Mouse (Mus musculus) naive thymus-derived CD4-positive, alpha-beta T cell, adult 2 months (primary cell): ENCODE measurements around the gene Phactr1.

ENCODE experiments used
- DNase-seq: peaks from one replicate; pipeline ENCODE4 v3.0.0-alpha.2; 2011; ENCODE audit warnings: low read depth

Gene Phactr1

GRCm38 (mm10) chr13:43131741-43132191, 451.3 kb downstream of the Phactr1 start:
- no peak for DNase-seq

GRCm38 (mm10) chr13:43132859-43133258, 452.4 kb downstream of the Phactr1 start:
- DNase-seq = no peak

DNA sequence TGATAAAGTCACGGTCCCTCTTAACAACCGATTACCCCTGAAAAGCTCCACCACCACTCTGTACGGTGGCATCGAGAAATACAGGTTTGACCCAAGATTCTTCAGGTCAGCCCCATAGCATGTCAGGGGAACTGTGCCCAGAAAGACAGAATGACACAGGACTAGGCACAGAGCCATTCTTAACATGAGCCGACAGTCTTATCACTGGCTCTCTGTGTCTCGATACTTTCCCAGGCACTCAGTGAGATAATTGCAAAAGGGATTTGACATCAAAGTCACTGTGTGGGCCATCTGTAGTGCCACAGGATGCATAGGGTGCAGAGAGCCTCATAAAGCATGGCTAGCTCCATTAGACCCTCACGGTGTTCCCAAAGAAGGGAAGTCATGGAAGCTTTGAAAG, 453.0 kb downstream of the Phactr1 start:
- DNase-seq = no peak

DNA sequence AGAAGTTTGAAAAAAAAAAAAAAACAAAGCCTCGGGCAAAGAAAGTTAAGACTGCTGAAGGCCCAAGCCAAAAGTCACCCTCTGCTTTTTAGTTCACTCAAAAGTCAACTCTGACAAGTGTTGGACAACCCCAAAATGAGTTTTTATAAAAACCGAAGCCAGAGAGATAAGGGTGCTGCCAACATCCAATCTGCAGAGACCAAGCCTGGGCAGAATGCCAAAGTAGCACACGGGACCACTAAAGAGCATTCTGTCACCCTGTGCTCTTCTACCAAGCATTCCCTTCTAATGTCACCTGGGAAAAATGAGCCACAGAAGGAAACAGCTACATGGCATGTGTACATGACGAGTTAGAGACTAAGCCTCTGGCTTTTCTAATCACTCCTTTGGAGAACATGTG, 454.0 kb downstream of the Phactr1 start:
- no peak for DNase-seq

DNA sequence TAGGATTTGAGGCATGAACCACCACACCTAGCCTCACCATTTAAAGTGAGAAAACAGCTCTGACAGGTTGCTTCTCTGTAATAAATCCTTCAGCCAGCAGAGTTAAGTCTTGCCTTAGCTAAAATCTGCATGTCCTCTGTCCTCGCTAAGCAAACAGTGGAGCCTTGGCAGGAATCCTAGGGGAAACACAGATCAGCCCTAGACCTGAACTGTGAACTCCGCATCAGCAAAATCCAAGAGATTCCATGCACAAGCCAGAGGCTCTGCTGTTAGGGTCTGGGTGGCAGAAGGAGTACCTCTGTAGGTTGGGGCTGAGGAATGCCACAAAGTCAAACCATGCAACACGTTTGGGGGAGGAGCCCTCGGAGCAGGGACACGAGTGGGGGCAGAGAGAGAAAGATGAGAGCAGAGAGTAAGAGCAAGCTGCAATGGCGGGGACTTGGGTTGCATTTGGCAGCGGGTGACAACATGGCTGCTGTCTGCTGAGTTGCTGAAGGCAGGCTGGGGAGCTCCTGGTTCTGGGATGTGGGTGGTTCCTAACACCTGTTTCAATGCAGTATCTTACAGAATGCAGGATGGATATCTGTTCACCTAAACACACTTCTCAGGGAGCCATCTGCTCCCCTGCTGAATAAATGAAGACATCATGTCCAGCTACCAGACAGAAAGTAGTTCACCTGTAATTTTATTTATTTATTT, 464.4 kb downstream of the Phactr1 start:
- DNase-seq = no peak

DNA sequence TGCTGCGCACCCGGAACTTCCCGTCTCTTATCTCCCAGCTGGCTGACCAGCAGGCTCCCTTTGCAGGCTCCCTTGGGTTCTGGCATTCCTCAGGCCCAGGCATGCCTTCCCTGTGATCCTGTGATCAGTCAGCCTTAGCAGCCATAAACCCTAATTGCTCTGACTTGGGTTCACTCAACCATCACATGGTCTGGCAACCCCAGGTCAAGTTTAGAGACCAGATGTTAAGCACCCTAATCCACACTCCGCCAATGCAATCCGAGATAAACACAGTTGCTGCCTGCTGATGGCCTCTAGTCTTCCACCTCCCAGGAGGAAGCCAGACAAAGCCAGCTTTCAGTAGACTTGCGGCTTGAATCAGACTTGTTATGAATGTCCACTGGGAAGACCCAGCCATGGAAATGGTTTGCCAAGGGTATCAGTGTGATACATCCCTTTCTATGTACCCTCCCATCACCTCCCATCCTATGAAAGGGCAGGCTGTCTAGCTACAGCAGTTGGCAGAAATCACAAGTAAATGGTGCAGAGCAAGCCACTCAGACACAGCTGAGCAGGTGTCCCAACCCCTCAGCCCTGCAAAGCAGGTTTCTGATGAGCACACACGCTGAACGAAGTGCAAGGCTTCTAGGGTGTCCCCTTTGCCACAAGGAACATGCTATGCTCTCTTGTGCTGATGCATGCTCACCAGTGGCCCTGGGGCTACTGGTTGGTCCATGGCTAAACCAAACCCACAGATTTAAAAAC, 466.3 kb downstream of the Phactr1 start:
- DNase-seq = no peak

- no peak for DNase-seq
Observed at GRCm38 (mm10) chr13:43148692-43149091, 468.3 kb downstream of the Phactr1 start.

GRCm38 (mm10) chr13:43149661-43150060, 469.2 kb downstream of the Phactr1 start:
- no peak for DNase-seq

DNA sequence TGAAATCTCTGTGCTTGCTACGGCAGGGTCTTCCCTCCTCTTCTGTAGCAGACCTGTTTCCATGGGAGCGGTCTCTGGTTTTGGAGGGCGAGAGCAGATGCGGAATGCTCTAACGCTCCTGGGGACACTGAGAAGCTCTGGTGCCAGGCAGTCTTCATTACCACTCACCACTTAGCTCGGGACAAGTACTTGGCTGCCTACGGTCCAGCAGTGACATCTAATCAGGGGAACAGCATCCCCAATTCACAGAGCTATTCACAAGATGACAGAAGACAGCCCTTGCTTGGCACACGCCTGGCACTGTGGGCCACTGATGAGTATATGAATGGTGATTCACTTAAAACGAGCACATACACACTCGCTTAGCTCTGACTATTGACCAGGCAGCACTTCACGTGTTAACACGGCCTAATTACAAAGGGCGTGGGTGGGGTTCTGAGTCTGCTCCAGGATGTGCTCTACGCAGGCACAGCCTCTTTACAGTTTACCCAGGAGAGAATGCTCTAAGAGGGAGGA, 471.6 kb downstream of the Phactr1 start:
- DNase-seq = no peak

- no peak for DNase-seq
Observed at GRCm38 (mm10) chr13:43157370-43157769, 476.9 kb downstream of the Phactr1 start.

GRCm38 (mm10) chr13:43158281-43158680, 477.9 kb downstream of the Phactr1 start:
- DNase-seq = no peak

- no peak for DNase-seq
Observed at GRCm38 (mm10) chr13:43159429-43159828, 479.0 kb downstream of the Phactr1 start.

DNA sequence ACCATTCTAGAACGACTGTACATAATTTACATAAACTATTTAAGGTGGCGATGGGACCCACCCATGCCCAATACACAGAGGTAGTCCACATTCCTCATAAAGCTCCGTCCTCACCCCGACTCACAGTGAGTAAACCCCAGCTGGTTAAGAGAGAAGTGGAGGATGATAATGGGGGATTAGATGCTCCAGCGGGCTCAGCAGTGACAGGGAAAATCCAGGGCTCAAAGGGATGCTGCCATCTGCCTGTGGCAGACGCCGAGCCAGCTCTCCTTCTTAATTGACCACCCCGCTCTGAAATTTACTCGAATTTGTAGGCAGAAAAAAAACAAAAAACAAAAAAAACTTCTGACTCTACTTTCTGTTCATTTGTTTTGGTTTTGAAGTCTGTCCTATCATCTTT, 487.3 kb downstream of the Phactr1 start:
- DNase-seq = no peak

GRCm38 (mm10) chr13:43171020-43171710, 490.7 kb downstream of the Phactr1 start, which contains the start of gene Tbc1d7:
Gene Tbc1d7 (minus strand): TSS chr13:43171501.
- peak; percentile 98 for DNase-seq

- DNase-seq = peak; percentile 36
Observed at GRCm38 (mm10) chr13:43172036-43172713, 491.8 kb downstream of the Phactr1 start.

DNA sequence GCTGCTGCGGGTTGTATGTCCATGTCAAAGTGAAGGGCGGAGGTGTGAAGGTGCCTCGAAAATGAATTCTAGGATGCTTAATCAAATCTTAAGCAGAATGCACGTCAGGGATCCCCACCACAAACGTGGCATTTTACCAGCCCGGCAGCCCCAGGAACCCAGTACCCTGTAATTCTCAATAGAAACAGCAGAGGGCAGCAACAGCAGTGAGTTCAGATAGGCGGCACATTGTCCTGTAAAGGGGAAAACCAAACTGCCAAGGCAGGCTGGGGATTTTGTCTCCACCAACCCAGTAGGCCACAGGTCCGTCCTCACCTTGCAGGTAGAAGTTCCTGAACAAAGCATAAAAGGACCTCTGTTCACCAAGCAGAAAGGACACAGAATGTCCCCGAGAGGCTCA, 492.8 kb downstream of the Phactr1 start:
- DNase-seq = peak; percentile 92

- DNase-seq = no peak
Observed at GRCm38 (mm10) chr13:43176676-43177075, 496.3 kb downstream of the Phactr1 start.

GRCm38 (mm10) chr13:43177317-43177716, 496.9 kb downstream of the Phactr1 start:
- peak; percentile 85 for DNase-seq

DNA sequence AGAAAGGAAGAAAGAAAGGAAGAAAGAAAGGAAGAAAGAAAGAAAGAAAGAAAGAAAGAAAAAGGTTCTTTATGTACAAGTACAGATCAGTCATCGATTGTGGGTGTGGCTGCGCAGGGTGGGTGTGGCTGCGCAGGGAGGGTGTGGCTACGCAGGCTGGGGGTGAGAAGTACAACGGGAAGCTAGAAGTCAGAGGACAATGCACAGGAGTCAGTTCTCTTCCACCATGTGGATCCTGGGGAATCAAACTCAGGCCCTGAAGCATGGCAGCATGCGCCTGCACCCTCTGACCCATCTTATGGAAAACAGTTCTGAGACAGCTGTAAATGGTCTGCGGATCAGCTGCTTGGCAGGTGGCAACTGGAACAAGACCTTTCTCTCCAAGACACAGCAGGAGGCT, 500.7 kb downstream of the Phactr1 start:
- no peak for DNase-seq

- peak; percentile 90 for DNase-seq
Observed at GRCm38 (mm10) chr13:43182465-43183201, 502.2 kb downstream of the Phactr1 start.
